Mouse (Mus musculus): ENCODE results near the gene Dock8. TPM values are rescaled to one million over a fixed set of nuclear protein-coding genes. Genes with fewer than 3 reads are reported as not detected.

Dock8 gene
- polyA plus RNA-seq, 1 experiment, result 0.09 TPM

- Histone ChIP-seq H3K4me1 (ENCODE audit: control insufficient read depth) (peaks cover 30% of the 10 kb centered on the region), H3K4me3 (replicated peaks) (no peak overlapping the region), H3K36me3 (ENCODE audit: control insufficient read depth) (no peaks in the 10 kb centered on the region), H3K27me3 (ENCODE audit: control insufficient read depth) (peaks cover 10% of the 10 kb centered on the region), H3K9me3 (ENCODE audit: control insufficient read depth, low read length) (no peaks in the 10 kb centered on the region)
- no peak for TF ChIP-seq GATA1 (IDR thresholded peaks at IDR 0.05; ENCODE audit: low read length)
Observed at GRCm38 (mm10) chr19:24994900-24995299, 4.4 kb upstream of the Dock8 start.

GRCm38 (mm10) chr19:24996815-24997704 is 2.3 kb upstream of the Dock8 start:
- no peaks in the 10 kb centered on the region for H3K9me3 ChIP-seq (ENCODE audit: control insufficient read depth, low read length)
- peaks cover 36% of the 10 kb centered on the region for H3K4me1 ChIP-seq (ENCODE audit: control insufficient read depth)
- H3K4me3 ChIP-seq (replicated peaks), result no peak overlapping the region
- no peaks in the 10 kb centered on the region for H3K36me3 ChIP-seq (ENCODE audit: control insufficient read depth)
- TF ChIP-seq GATA1 (IDR thresholded peaks at IDR 0.05; ENCODE audit: low read length) (no peak), TAL1 (IDR thresholded peaks at IDR 0.05; ENCODE audit: low read length) (no peak)
- peaks cover 29% of the 10 kb centered on the region for H3K27me3 ChIP-seq (ENCODE audit: control insufficient read depth)

GRCm38 (mm10) chr19:24998561-24998960 is 773 bp upstream of the Dock8 start:
- TF ChIP-seq TAL1 (IDR thresholded peaks at IDR 0.05; ENCODE audit: low read length), result no peak
- no peak for TF ChIP-seq GATA1 (IDR thresholded peaks at IDR 0.05; ENCODE audit: low read length)
- no peaks in the 10 kb centered on the region for H3K9me3 ChIP-seq (ENCODE audit: control insufficient read depth, low read length)
- H3K27me3 ChIP-seq (ENCODE audit: control insufficient read depth), result peaks cover 29% of the 10 kb centered on the region
- peak overlapping the region; percentile 71 for H3K4me3 ChIP-seq (replicated peaks)
- peaks cover 39% of the 10 kb centered on the region for H3K4me1 ChIP-seq (ENCODE audit: control insufficient read depth)
- no peaks in the 10 kb centered on the region for H3K36me3 ChIP-seq (ENCODE audit: control insufficient read depth)

- H3K27me3 ChIP-seq (ENCODE audit: control insufficient read depth), result peaks cover 29% of the 10 kb centered on the region
- H3K36me3 ChIP-seq (ENCODE audit: control insufficient read depth), result no peaks in the 10 kb centered on the region
- H3K4me3 ChIP-seq (replicated peaks), result peak overlapping the region; percentile 71
- TF ChIP-seq GATA1 (IDR thresholded peaks at IDR 0.05; ENCODE audit: low read length), result no peak
- TF ChIP-seq TAL1 (IDR thresholded peaks at IDR 0.05; ENCODE audit: low read length), result no peak
- peaks cover 39% of the 10 kb centered on the region for H3K4me1 ChIP-seq (ENCODE audit: control insufficient read depth)
- H3K9me3 ChIP-seq (ENCODE audit: control insufficient read depth, low read length), result no peaks in the 10 kb centered on the region
Observed at GRCm38 (mm10) chr19:25000153-25000552, 819 bp downstream of the Dock8 start.

- no peak overlapping the region for H3K4me3 ChIP-seq (replicated peaks)
- no peak for TF ChIP-seq GATA1 (IDR thresholded peaks at IDR 0.05; ENCODE audit: low read length)
- TF ChIP-seq TAL1 (IDR thresholded peaks at IDR 0.05; ENCODE audit: low read length), result no peak
- no peaks in the 10 kb centered on the region for H3K9me3 ChIP-seq (ENCODE audit: control insufficient read depth, low read length)
- no peaks in the 10 kb centered on the region for H3K36me3 ChIP-seq (ENCODE audit: control insufficient read depth)
- peaks cover 40% of the 10 kb centered on the region for H3K4me1 ChIP-seq (ENCODE audit: control insufficient read depth)
- H3K27me3 ChIP-seq (ENCODE audit: control insufficient read depth), result peaks cover 29% of the 10 kb centered on the region
Observed at GRCm38 (mm10) chr19:25002032-25002431, 2.7 kb downstream of the Dock8 start.

GRCm38 (mm10) chr19:25002828-25003227 is 3.5 kb downstream of the Dock8 start:
- H3K27me3 ChIP-seq (ENCODE audit: control insufficient read depth), result peaks cover 29% of the 10 kb centered on the region
- H3K9me3 ChIP-seq (ENCODE audit: control insufficient read depth, low read length), result no peaks in the 10 kb centered on the region
- no peak overlapping the region for H3K4me3 ChIP-seq (replicated peaks)
- peaks cover 35% of the 10 kb centered on the region for H3K4me1 ChIP-seq (ENCODE audit: control insufficient read depth)
- TF ChIP-seq GATA1 (IDR thresholded peaks at IDR 0.05; ENCODE audit: low read length), result no peak
- TF ChIP-seq TAL1 (IDR thresholded peaks at IDR 0.05; ENCODE audit: low read length), result no peak
- H3K36me3 ChIP-seq (ENCODE audit: control insufficient read depth), result no peaks in the 10 kb centered on the region

DNA sequence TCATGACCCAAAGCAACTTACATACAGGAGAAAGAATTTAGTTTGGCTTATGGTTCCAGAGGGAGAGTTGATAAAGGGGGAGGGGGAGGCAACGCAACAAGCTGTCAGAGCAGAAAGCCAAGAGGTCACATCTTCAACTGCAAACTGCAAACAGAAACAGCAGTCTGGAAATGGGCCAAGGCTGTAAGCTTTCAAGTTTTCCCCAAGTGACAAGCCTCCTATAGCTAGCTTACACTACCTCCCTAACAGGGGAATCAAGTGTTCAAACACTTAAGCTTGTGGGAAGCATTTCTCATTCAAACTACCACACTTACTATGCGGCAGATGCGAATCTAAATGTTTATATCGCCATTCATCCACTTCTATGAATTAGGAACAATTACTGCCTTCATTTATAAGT is 4.5 kb downstream of the Dock8 start:
- Histone ChIP-seq H3K4me1 (ENCODE audit: control insufficient read depth) (peaks cover 28% of the 10 kb centered on the region), H3K27me3 (ENCODE audit: control insufficient read depth) (peaks cover 29% of the 10 kb centered on the region), H3K36me3 (ENCODE audit: control insufficient read depth) (no peaks in the 10 kb centered on the region), H3K4me3 (replicated peaks) (no peak overlapping the region), H3K9me3 (ENCODE audit: control insufficient read depth, low read length) (no peaks in the 10 kb centered on the region)
- TF ChIP-seq GATA1 (IDR thresholded peaks at IDR 0.05; ENCODE audit: low read length) (no peak), TAL1 (IDR thresholded peaks at IDR 0.05; ENCODE audit: low read length) (no peak)

DNA sequence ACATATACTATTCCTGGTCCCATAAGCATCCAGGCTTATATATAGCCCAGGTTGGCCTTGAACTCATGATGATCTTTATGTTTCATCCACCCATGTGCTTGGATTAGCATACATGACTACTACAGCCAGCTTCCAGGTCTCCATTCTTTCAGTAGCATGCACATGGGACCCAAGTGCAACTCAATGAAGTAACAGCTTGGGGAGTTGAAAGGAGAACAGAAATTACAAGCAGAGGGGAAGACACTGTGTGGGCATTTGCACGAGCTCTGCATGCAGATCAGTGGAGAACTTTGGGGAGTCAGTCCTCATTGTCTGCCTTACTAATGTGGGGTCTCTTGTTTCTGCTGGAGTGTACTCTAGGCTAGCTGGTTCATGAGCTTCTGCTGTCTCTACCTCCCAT is 7.4 kb downstream of the Dock8 start:
- no peak overlapping the region for H3K4me3 ChIP-seq (replicated peaks)
- peaks cover 2% of the 10 kb centered on the region; the same call in 1 of the 2 replicates for H3K27me3 ChIP-seq (ENCODE audit: control insufficient read depth)
- TF ChIP-seq TAL1 (IDR thresholded peaks at IDR 0.05; ENCODE audit: low read length), result no peak
- no peak for TF ChIP-seq GATA1 (IDR thresholded peaks at IDR 0.05; ENCODE audit: low read length)
- no peaks in the 10 kb centered on the region for H3K9me3 ChIP-seq (ENCODE audit: control insufficient read depth, low read length)
- H3K36me3 ChIP-seq (ENCODE audit: control insufficient read depth), result no peaks in the 10 kb centered on the region
- H3K4me1 ChIP-seq (ENCODE audit: control insufficient read depth), result peaks cover 4% of the 10 kb centered on the region

- Histone ChIP-seq H3K36me3 (ENCODE audit: control insufficient read depth) (no peaks in the 10 kb centered on the region), H3K4me1 (ENCODE audit: control insufficient read depth) (peaks cover 2% of the 10 kb centered on the region), H3K4me3 (replicated peaks) (no peak overlapping the region), H3K27me3 (ENCODE audit: control insufficient read depth) (no peaks in the 10 kb centered on the region), H3K9me3 (ENCODE audit: control insufficient read depth, low read length) (no peaks in the 10 kb centered on the region)
- TF ChIP-seq GATA1 (IDR thresholded peaks at IDR 0.05; ENCODE audit: low read length) (no peak), TAL1 (IDR thresholded peaks at IDR 0.05; ENCODE audit: low read length) (no peak)
Observed at GRCm38 (mm10) chr19:25008509-25008908, 9.2 kb downstream of the Dock8 start.

All from erythroblast, embryonic 14.5 days (primary cell).